Mouse (Mus musculus): ENCODE results near the gene Ap2a1. TPM values are rescaled to one million over a fixed set of nuclear protein-coding genes. Genes with fewer than 3 reads are reported as not detected.

Gene Ap2a1
- polyA plus RNA-seq, 1 experiment from 2014 or later: 85.0 TPM

DNA sequence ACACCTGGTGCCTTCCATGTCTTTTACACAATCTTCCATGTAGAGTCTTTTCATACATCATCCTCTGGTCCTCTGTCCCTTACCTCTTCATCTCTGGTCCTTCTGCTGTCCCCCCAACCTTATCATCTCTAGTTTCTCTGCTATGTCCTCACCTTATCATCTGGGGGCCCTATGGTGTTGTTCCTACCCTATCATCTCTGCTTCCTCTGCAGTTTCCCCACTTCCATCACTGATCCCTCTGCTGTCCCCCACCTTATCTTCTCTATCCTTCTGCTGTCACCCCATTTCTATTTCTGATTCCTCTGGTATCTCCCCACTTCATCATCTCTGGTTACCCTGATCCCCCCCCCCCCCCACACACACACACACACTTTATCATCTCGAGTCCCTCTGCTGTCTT lies 726 bp downstream of the Ap2a1 start:
- ATAC-seq (ENCODE audit: low FRiP score): no peak
- Histone ChIP-seq H3K9me3 (ENCODE audit: control insufficient read depth, low read length) (no peaks in the 10 kb centered on the region; the same call in 1 of the 2 replicates), H3K36me3 (ENCODE audit: control insufficient read depth, insufficient read depth, low read length) (no peaks in the 10 kb centered on the region; the same call in 1 of the 2 replicates), H3K4me1 (replicated peaks; ENCODE audit: control insufficient read depth, insufficient read depth, low read length) (0 out of 2 replicates have a peak, but pooled peaks cover 4% of the 10 kb centered on the region), H3K27me3 (ENCODE audit: control insufficient read depth, insufficient read depth, low read length) (no peaks in the 10 kb centered on the region), H3K4me3 (ENCODE audit: low read depth, low read length) (peak overlapping the region; percentile 98), H3K4me2 (replicated peaks; ENCODE audit: low read depth, low read length) (peak overlapping the region; percentile 50), H3K27ac (ENCODE audit: low read depth, low read length) (peak overlapping the region; percentile 68; the same call in 1 of the 2 replicates), H3K9ac (ENCODE audit: low read depth, low read length) (peak overlapping the region; percentile 88)
- no peak for DNase-seq (ENCODE audit: low spot score)
- WGBS: 0% methylated on average over 1 of the region's 1 CpGs

DNA sequence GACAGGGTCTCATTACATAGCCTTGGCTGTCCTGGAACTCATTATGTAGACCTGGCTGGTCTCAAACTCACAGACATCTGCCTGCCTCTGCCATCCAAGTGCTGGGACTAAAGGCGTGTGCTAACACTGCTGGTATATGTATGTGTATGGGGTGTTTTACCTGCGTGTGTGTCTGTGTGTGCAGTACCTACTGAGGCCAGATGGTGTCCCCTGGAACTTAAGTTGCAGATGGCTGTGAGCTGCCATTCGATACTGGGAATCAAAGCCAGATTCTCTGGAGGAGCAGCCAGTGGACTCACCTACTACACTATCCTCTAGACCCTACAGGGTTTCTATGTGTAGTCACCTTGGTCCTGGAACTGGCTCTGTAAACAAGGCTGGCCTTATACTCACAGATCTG lies 3.8 kb downstream of the Ap2a1 start:
- WGBS: 81% methylated on average over 3 of the region's 3 CpGs
- no peaks in the 10 kb centered on the region for H3K27me3 ChIP-seq (ENCODE audit: control insufficient read depth, insufficient read depth, low read length)

DNA sequence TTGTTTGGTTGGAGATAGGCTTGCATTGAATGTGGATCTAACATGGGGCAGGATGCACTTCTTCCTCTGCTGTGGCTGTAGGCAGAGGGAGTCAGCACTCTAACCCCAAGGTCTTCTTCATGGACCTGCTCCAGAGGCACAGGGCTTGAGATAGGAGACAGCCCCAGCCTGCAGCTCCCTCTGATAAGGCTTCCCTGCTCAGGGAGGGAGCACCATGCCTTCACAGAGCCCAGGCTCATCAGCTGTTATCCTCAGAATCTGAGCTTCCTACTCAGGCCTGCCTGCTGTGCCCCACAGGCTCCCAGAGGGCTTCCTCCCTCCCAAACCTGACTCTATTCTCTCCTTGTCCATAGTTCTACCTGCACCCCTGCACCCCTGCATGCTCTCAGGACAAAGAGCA lies 6.8 kb downstream of the Ap2a1 start:
- Histone ChIP-seq H3K9me3 (ENCODE audit: control insufficient read depth, low read length) (no peaks in the 10 kb centered on the region; the same call in 1 of the 2 replicates), H3K4me3 (ENCODE audit: low read depth, low read length) (no peak overlapping the region), H3K27me3 (ENCODE audit: control insufficient read depth, insufficient read depth, low read length) (no peaks in the 10 kb centered on the region), H3K4me1 (replicated peaks; ENCODE audit: control insufficient read depth, insufficient read depth, low read length) (no peaks in the 10 kb centered on the region), H3K27ac (ENCODE audit: low read depth, low read length) (no peak overlapping the region), H3K4me2 (replicated peaks; ENCODE audit: low read depth, low read length) (no peak overlapping the region), H3K9ac (ENCODE audit: low read depth, low read length) (no peak overlapping the region), H3K36me3 (ENCODE audit: control insufficient read depth, insufficient read depth, low read length) (peaks cover 5% of the 10 kb centered on the region; the same call in 1 of the 2 replicates)
- DNase-seq (ENCODE audit: low spot score): no peak
- ATAC-seq (ENCODE audit: low FRiP score): no peak

More for the DNA sequence above, 3.8 kb downstream of the Ap2a1 start:
- no peaks in the 10 kb centered on the region; the same call in 1 of the 2 replicates for H3K9me3 ChIP-seq (ENCODE audit: control insufficient read depth, low read length)
- no peak overlapping the region for H3K4me3 ChIP-seq (ENCODE audit: low read depth, low read length)
- no peak overlapping the region for H3K9ac ChIP-seq (ENCODE audit: low read depth, low read length)
- H3K36me3 ChIP-seq (ENCODE audit: control insufficient read depth, insufficient read depth, low read length): peaks cover 5% of the 10 kb centered on the region; the same call in 1 of the 2 replicates
- ATAC-seq (ENCODE audit: low FRiP score) (no peak), DNase-seq (ENCODE audit: low spot score) (peak; percentile 42)
- no peak overlapping the region for H3K27ac ChIP-seq (ENCODE audit: low read depth, low read length)
- H3K4me2 ChIP-seq (replicated peaks; ENCODE audit: low read depth, low read length): no peak overlapping the region
- 0 out of 2 replicates have a peak, but pooled peaks cover 4% of the 10 kb centered on the region for H3K4me1 ChIP-seq (replicated peaks; ENCODE audit: control insufficient read depth, insufficient read depth, low read length)

GRCm38 (mm10) chr7:44919127-44919526 lies 10.2 kb downstream of the Ap2a1 start:
- H3K9ac ChIP-seq (ENCODE audit: low read depth, low read length): no peak overlapping the region
- DNase-seq (ENCODE audit: low spot score): no peak
- no peaks in the 10 kb centered on the region for H3K9me3 ChIP-seq (ENCODE audit: control insufficient read depth, low read length)
- 91% methylated on average over 5 of the region's 5 CpGs for WGBS
- no peak overlapping the region for H3K4me3 ChIP-seq (ENCODE audit: low read depth, low read length)
- no peaks in the 10 kb centered on the region for H3K4me1 ChIP-seq (replicated peaks; ENCODE audit: control insufficient read depth, insufficient read depth, low read length)
- H3K4me2 ChIP-seq (replicated peaks; ENCODE audit: low read depth, low read length): no peak overlapping the region
- ATAC-seq (ENCODE audit: low FRiP score): no peak
- no peak overlapping the region for H3K27ac ChIP-seq (ENCODE audit: low read depth, low read length)
- H3K27me3 ChIP-seq (ENCODE audit: control insufficient read depth, insufficient read depth, low read length): no peaks in the 10 kb centered on the region
- H3K36me3 ChIP-seq (ENCODE audit: control insufficient read depth, insufficient read depth, low read length): 0 out of 2 replicates have a peak, but pooled peaks cover 10% of the 10 kb centered on the region

- H3K36me3 ChIP-seq (ENCODE audit: control insufficient read depth, insufficient read depth, low read length): 0 out of 2 replicates have a peak, but pooled peaks cover 10% of the 10 kb centered on the region
- no peaks in the 10 kb centered on the region for H3K9me3 ChIP-seq (ENCODE audit: control insufficient read depth, low read length)
- H3K4me1 ChIP-seq (replicated peaks; ENCODE audit: control insufficient read depth, insufficient read depth, low read length): no peaks in the 10 kb centered on the region
- H3K4me2 ChIP-seq (replicated peaks; ENCODE audit: low read depth, low read length): no peak overlapping the region
- WGBS: 91% methylated on average over 3 of the region's 3 CpGs
- no peak overlapping the region for H3K27ac ChIP-seq (ENCODE audit: low read depth, low read length)
- no peak for ATAC-seq (ENCODE audit: low FRiP score)
- H3K27me3 ChIP-seq (ENCODE audit: control insufficient read depth, insufficient read depth, low read length): no peaks in the 10 kb centered on the region
- H3K9ac ChIP-seq (ENCODE audit: low read depth, low read length): no peak overlapping the region
- H3K4me3 ChIP-seq (ENCODE audit: low read depth, low read length): no peak overlapping the region
- DNase-seq (ENCODE audit: low spot score): no peak
Observed at GRCm38 (mm10) chr7:44918219-44918618, 11.1 kb downstream of the Ap2a1 start.

- no peak for ATAC-seq (ENCODE audit: low FRiP score)
- 94% methylated on average over 4 of the region's 4 CpGs for WGBS
- H3K36me3 ChIP-seq (ENCODE audit: control insufficient read depth, insufficient read depth, low read length): 0 out of 2 replicates have a peak, but pooled peaks cover 5% of the 10 kb centered on the region
Observed at GRCm38 (mm10) chr7:44916881-44917280, 12.4 kb downstream of the Ap2a1 start.

DNA sequence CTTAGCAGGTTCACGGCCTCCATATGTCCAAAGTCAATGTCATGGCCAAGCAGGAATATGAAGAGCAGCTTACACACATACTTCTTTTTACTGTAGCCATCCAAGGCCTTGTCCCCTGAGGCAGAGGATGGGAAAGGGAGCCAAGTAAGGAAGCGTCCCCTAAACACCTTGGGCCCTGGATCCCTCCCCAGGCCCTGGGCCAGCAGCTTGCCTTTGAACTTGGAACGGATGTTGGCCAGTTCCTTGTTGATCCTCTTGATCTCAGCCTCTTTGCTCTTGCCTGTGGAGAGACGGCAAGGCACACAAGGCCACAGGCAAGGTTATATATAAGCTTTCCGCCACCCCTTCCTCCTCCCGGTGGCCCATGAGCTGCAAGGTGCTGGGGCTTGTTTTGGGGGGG lies 13.1 kb downstream of the Ap2a1 start:
- no peak overlapping the region for H3K4me2 ChIP-seq (replicated peaks; ENCODE audit: low read depth, low read length)
- no peak for DNase-seq (ENCODE audit: low spot score)
- 87% methylated on average over 6 of the region's 6 CpGs for WGBS
- H3K27ac ChIP-seq (ENCODE audit: low read depth, low read length): no peak overlapping the region
- H3K36me3 ChIP-seq (ENCODE audit: control insufficient read depth, insufficient read depth, low read length): 0 out of 2 replicates have a peak, but pooled peaks cover 5% of the 10 kb centered on the region
- no peak overlapping the region for H3K9ac ChIP-seq (ENCODE audit: low read depth, low read length)
- H3K4me3 ChIP-seq (ENCODE audit: low read depth, low read length): no peak overlapping the region
- no peak for ATAC-seq (ENCODE audit: low FRiP score)
- no peaks in the 10 kb centered on the region for H3K27me3 ChIP-seq (ENCODE audit: control insufficient read depth, insufficient read depth, low read length)
- H3K4me1 ChIP-seq (replicated peaks; ENCODE audit: control insufficient read depth, insufficient read depth, low read length): no peaks in the 10 kb centered on the region
- no peaks in the 10 kb centered on the region for H3K9me3 ChIP-seq (ENCODE audit: control insufficient read depth, low read length)

More at GRCm38 (mm10) chr7:44916881-44917280, 12.4 kb downstream of the Ap2a1 start:
- Histone ChIP-seq H3K27ac (ENCODE audit: low read depth, low read length) (no peak overlapping the region), H3K9ac (ENCODE audit: low read depth, low read length) (no peak overlapping the region), H3K27me3 (ENCODE audit: control insufficient read depth, insufficient read depth, low read length) (no peaks in the 10 kb centered on the region), H3K4me3 (ENCODE audit: low read depth, low read length) (no peak overlapping the region), H3K4me1 (replicated peaks; ENCODE audit: control insufficient read depth, insufficient read depth, low read length) (no peaks in the 10 kb centered on the region), H3K4me2 (replicated peaks; ENCODE audit: low read depth, low read length) (no peak overlapping the region), H3K9me3 (ENCODE audit: control insufficient read depth, low read length) (no peaks in the 10 kb centered on the region)
- DNase-seq (ENCODE audit: low spot score): no peak

DNA sequence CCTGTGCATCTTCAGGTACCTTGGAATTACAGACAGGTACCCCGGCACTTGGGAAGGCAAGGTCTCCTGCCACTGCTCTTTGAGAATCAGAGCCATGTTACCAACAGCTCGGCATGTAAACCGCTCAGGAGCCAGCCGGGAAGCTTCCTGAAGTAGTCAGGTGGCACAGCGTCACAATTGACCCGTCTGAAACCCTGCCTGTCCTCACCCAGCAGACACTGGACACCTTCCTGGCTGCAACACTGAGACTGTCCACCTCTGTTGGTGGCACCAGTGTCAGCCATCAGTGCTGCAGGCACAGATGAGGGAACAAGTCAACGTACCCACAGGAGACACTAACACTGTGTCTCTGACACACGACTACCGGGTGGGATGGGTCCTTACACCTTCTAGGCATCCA lies 14.0 kb downstream of the Ap2a1 start:
- 96% methylated on average over 9 of the region's 9 CpGs for WGBS
- DNase-seq (ENCODE audit: low spot score) (no peak), ATAC-seq (ENCODE audit: low FRiP score) (no peak)
- Histone ChIP-seq H3K36me3 (ENCODE audit: control insufficient read depth, insufficient read depth, low read length) (0 out of 2 replicates have a peak, but pooled peaks cover 5% of the 10 kb centered on the region), H3K4me3 (ENCODE audit: low read depth, low read length) (no peak overlapping the region), H3K27ac (ENCODE audit: low read depth, low read length) (no peak overlapping the region), H3K9me3 (ENCODE audit: control insufficient read depth, low read length) (no peaks in the 10 kb centered on the region), H3K27me3 (ENCODE audit: control insufficient read depth, insufficient read depth, low read length) (no peaks in the 10 kb centered on the region), H3K4me2 (replicated peaks; ENCODE audit: low read depth, low read length) (no peak overlapping the region), H3K4me1 (replicated peaks; ENCODE audit: control insufficient read depth, insufficient read depth, low read length) (no peaks in the 10 kb centered on the region), H3K9ac (ENCODE audit: low read depth, low read length) (no peak overlapping the region)

GRCm38 (mm10) chr7:44914396-44914795 lies 14.9 kb downstream of the Ap2a1 start:
- no peaks in the 10 kb centered on the region for H3K27me3 ChIP-seq (ENCODE audit: control insufficient read depth, insufficient read depth, low read length)
- no peaks in the 10 kb centered on the region for H3K9me3 ChIP-seq (ENCODE audit: control insufficient read depth, low read length)
- ATAC-seq (ENCODE audit: low FRiP score) (no peak), DNase-seq (ENCODE audit: low spot score) (no peak)
- H3K4me3 ChIP-seq (ENCODE audit: low read depth, low read length): no peak overlapping the region
- H3K27ac ChIP-seq (ENCODE audit: low read depth, low read length): no peak overlapping the region
- H3K9ac ChIP-seq (ENCODE audit: low read depth, low read length): no peak overlapping the region
- no peaks in the 10 kb centered on the region for H3K4me1 ChIP-seq (replicated peaks; ENCODE audit: control insufficient read depth, insufficient read depth, low read length)
- WGBS: 90% methylated on average over 2 of the region's 2 CpGs
- H3K36me3 ChIP-seq (ENCODE audit: control insufficient read depth, insufficient read depth, low read length): 0 out of 2 replicates have a peak, but pooled peaks cover 5% of the 10 kb centered on the region
- no peak overlapping the region for H3K4me2 ChIP-seq (replicated peaks; ENCODE audit: low read depth, low read length)
